Mouse (Mus musculus) cerebellum, adult 11-12 months (tissue): ENCODE data around the gene Itpr2.

ENCODE experiments used
- DNase-seq: peaks from one replicate; pipeline ENCODE4 v3.0.0; 2022

Itpr2 gene

DNA sequence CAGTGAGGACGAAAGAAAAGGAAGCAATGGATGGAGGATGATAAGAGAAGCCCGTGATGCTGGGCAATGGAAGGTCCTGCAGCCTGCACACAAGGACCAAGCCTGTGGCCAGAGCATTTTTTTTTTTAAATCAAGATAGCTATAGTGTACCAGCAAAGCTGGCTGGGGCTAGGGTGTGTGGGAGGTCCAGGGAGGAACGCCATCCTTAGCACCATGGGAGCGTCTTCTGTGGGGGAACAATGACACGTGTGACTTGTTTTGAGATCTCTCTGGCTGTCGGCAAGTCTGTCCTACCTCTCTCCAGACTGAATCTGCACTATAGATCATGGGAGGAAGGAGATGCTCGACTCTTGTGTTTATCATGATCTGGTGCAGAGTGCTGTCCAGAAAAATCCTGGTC lies 365.8 kb downstream of the Itpr2 start:
- no peak for DNase-seq

DNA sequence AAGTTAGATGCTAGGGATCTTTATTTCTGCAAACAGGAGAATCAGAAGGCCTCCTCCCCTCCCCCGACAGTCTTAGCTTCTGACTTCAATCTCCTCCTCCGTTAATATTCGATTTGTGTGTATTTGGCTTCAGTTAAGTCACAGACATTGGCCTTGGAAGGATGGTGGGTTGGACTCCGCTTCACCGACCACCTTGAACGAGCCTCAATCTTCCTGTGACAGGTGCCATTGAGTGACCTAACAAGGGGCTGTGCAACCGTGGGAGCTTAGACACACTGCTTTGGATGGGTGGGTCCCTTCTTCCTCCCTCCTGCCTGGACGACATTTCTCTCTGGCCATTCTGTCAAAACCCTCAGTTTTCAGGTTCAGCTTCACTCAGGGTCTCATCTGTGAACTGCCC lies 366.7 kb downstream of the Itpr2 start:
- DNase-seq: no peak

DNA sequence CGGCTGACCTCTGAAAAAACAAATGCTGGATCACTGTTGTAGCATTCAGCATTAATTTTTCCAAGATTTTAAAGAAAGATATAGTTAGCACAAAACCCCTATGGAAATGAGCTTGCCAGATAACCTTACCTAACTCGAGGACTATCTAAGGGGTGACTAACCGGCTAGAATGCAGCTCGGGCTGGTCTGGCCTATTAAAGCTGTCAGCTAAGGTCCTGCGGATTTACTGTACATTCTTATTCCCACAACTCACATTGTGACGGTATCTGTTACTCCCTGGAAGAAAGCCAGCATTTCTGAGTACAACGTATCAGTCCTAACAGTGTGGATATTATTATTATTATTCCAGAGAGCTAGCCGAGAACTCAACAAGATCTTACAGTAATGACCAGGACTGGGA lies 368.1 kb downstream of the Itpr2 start:
- no peak for DNase-seq

DNA sequence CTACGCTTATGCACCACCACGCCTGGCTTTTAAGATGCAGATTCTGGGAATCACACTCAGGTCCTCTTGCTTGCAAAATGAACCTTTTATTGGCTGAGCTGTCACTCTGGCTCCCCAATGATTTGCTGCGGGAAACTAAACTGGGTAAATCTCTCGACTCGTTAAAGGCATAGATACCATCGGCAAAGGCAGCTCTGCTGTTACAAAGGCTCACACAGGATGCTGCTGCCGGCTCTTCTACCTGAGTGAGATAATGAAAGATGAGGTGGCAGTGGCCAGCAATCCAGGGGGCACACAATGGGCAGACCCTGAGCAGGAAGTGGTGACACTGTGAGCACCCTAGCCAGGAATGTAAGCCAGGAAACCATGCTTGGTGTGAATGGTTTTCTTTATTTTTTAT lies 373.0 kb downstream of the Itpr2 start:
- no peak for DNase-seq

DNA sequence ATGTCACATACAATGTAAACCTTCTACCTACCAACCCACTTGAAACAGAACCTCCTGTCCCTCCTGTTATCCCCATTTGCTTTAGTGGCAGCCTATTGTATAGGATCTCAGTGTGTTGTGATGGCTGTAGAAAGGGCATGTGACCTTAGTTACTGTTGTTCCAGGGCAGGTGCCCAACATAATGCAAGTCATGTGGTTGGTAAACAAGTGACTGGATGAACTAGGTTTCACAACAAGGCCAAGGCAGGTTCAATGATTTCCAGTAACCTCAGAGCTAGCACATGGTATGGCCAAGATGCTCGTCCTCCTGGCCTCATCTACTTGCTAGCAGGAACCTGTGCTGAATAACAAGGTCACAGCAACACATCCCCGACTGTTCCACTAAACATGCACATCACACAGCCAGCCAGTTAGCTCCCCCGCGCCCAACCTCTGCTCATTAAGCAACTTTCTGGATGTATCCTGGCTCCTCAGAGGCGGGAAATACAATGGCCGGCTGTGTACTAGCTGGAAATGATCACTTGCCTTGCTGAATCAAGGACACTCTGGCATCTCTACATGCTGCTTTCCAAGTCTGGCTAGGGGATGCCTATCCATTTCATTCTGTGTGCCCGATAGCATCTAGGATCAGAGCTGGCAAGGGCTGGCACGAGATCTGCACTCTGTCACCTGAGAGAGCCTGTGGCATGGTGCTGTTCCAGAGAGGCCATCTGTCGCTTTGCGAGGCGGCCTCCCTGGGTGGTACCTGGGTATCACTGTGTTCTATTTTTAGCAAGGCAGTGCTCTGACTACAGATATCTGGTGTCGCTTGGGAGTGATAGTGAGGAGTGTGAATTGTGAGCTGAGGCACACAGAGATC lies 375.0 kb downstream of the Itpr2 start:
- DNase-seq: peak; percentile 94

DNA sequence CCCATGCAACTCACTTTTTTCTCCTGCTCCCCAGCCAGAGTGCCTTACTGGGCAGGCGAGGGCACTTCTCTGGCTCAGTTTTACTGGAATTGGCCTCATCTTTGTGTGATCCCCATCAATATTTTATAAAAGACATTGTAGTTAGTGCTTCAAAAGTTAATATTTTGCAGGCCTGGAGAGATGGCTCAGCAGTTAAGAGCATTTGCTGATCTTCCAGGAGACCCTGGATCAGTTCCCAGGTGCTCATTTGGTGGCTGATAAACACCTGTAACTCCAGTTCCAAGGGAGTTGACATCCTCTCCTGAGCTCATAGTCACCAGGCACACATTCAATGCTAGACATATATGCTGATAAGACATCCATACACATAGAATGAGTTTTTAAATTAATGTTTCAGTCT lies 376.4 kb downstream of the Itpr2 start:
- no peak for DNase-seq

DNA sequence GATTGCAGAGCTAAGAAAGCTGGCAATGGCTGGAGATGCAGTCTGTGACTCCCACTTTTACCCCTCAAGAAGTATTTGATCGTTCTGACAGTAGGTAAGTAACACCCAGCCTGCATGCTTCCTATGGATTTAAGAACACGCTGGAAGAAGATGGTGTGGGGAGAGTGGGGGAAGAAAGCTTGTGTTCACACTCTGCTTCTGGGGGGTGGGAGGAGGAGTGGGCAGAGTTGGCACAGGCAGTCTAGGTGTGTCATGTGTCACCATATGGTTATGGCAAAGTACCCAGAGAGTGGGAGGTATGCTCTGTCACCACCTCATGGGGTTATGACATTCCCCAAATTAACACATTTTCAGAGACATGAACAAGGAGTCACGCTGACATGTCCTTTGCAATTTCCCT lies 377.5 kb downstream of the Itpr2 start:
- no peak for DNase-seq

DNA sequence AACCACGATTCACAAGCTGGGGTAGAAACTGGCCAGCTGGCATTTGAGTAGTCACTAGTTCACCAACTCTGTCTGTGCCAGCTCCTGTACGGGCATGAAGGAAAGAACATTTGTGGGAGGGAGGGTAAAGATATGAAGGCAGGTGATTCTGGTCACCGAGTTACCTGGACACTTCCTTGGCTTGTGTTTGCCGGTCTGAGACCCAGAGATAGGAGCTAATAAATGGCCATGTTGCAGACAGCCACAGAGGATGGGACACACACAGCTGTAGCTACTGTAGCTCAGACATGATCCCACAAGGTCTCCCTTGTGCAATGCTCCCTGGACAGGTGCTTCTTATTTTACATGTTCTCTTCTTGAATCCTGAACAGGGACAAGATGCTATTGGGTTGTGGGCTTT lies 378.4 kb downstream of the Itpr2 start:
- no peak for DNase-seq

DNA sequence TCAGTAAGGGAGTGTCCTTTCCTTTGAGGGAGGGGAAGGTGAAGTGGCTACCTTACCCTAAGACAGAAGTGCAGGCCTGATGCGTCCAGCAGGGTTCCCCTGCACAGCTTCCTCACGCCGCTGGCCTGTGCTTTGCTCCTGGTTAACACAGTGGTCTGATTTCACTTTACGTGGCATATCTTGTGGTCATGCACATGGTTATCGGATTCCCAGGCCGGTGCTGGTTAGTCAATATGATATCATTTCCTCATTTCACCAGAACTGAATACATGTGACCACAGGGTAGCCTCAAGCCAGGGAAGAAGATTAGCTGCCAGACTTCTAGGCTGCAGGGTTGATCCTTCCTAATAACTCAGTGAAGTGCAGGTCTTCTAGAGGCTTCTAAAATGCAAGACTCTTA lies 381.9 kb downstream of the Itpr2 start:
- DNase-seq: no peak

DNA sequence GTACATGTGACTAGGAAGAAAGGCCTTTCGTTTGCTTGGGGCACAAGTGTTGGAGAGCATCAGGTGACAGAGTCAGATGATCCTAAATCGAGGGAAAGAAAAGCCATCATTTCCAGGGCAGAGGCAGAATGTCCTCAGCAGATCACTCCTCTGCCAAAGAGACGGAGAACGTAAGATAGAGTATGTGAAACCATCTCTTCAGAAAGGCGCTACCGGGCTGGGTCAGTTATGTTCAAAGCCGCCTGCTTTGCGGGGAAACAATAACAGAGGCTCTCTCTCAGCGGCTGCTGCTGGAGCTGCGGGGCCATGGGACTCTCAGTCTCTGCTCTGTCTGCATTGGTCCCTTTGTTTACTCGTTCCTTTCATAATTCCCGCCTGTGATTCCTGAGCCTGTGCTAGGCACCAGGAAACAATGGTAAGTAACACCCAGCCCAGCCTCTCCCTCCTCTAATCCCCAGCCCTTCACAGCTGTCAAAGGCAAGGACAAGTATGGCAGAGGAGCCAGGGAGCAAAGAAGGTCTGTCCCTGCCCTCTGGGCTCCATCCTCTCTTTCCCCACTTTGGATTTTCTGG lies 387.2 kb downstream of the Itpr2 start:
- DNase-seq: no peak

DNA sequence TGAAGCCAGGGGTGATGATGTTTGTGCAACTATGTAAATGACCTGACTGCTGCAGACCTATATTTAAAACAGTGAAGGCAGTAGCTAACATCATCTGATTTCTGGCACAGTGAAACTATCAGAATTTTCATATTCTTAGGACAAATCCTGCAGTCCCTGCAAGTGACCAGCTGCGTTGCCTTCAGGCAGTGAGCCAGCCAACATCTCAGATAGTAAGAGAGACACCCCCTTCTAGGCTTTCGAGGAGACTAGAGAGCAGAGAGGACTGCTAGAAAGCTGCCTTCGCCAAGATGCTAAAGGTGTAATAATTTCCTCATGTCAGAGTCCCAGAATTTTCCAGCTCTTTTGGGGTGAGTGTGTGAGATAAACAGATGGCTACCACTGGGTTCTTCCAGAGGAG lies 388.0 kb downstream of the Itpr2 start:
- DNase-seq: no peak

DNA sequence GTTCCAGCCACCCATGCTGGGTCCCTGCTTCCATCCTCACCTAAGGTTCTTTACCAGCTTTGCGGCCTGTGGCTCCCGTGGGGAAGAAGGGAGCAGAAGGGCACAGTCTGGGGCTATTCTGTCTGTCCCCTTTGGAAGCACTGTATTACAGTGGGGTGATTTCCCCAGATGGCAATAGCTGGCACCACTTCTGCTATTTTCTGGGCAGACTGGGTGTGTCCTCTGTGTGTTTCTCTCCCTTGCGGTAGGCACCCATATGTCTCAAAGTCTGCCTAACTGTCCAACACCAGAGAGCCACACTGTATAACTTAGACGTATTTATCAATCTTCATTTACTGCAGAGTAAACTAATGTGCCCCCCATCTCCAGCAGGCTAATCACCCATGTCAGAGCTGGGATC lies 388.9 kb downstream of the Itpr2 start:
- DNase-seq: no peak

DNA sequence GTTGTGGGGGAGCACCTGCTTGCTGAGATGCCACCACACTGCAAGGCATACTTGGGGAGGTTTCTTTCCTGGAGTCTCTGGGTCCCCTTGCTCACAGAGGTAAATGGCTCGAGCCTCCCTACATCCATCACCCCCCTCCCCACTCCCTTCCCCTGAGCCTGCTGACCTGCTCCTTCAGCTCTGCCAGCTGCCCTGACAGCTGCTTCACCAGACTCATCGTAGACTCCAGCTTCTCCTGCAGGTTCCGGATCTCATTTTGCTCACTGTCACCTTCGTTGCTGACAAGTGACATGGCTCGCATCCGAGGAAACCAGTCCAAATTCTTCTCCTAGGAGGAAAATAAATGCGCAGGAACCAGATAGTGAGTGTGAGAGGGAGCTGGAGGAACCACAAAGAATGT lies 389.8 kb downstream of the Itpr2 start:
- no peak for DNase-seq

DNA sequence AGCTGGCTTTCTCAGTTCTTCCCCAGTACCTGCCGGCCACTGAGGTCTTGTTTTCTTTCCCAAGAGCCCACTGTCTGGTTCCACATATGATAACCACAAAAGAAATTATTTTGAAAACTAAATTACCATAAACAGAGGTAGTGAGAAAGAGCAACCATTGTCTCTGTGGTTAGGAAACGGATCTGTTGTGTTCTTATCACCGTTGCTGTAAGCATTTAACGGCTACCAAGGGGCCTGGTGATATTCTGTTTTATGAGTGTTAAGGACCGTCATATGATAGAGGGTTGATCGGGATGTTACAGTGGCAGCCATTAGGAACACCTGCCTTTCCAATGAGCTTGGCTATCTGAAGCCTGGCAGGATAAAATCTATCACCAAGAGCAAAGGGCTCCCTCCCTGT lies 390.2 kb downstream of the Itpr2 start:
- no peak for DNase-seq

DNA sequence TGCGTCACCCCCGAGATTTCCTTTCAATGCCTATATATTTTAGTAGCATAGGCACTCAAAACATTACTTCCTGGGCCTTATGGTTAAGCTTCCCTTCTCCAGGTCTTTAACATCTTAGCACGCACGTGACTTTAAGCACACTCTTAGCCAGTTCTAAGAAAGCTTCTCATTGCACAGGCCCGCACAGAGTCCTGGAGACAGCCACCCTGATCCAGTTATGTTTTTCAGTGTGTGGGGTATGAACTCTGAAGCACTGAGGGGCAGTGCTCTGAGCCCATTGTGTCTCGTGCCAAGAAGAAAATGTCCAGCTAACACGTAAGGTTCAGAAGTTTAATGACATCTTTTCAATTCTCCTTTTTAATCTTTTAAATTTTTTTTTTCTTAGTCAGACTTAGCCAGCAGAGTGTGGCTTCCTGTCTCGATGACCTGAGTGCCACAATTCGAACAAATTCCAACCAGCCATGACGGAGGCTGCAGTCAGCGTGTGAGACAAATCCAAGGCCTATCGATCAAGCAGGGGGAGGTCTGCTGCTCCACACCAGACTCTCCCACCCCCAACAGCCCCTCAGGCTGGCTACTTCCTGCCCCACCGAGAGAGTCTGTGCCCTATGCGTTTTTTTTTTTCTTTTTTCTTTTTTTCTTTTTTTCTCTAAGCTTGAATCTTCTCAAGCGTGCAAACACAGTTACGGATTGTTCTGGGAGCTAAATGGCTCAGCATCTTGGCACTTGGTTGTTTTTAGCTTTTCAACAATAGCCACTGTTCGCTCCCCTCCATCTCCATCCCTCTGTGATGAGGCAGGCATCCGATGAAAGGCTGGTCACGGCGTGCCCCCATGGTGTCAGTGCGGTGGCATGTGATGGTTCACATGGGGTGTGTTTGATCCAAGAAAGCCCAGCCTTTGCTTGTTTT lies 390.9 kb downstream of the Itpr2 start:
- peak; percentile 31 for DNase-seq

DNA sequence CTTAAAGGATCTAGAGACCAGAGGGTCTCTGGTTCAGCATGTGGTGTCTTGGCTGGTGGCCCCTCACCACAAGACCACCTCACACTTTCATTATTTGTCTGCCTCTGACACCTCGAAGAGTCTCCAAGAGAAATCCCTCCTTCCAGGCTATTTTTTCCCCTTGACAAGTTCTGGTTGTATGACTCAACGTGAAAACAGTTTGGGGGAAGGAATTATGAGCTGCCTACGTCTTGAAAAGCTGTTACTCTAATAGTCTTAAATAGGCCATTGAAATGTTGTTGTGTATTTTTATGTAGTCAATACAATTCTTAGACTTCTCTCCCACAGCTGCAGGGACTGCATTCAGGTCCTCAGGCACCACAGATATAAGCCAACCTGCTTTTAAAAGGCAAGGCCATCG lies 391.6 kb downstream of the Itpr2 start:
- no peak for DNase-seq

DNA sequence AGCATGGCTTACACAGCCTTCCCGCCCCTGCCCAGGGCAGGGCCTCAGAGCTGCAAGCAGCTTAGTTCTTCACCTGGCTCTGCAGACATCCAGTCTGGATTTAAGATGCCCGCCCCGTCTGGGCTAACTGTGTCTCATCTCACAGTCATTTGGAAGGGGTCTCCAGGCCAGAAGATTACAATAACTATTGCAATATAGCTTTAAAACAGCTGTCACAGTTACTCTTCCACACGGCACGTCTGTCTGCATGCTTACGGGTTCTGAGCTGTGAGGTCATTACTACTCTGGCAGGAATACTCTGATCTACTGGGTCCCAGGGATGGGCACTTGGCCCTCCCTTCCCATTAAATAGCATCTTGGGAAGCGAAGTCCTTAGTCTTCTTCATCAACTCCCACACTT lies 393.3 kb downstream of the Itpr2 start:
- no peak for DNase-seq

DNA sequence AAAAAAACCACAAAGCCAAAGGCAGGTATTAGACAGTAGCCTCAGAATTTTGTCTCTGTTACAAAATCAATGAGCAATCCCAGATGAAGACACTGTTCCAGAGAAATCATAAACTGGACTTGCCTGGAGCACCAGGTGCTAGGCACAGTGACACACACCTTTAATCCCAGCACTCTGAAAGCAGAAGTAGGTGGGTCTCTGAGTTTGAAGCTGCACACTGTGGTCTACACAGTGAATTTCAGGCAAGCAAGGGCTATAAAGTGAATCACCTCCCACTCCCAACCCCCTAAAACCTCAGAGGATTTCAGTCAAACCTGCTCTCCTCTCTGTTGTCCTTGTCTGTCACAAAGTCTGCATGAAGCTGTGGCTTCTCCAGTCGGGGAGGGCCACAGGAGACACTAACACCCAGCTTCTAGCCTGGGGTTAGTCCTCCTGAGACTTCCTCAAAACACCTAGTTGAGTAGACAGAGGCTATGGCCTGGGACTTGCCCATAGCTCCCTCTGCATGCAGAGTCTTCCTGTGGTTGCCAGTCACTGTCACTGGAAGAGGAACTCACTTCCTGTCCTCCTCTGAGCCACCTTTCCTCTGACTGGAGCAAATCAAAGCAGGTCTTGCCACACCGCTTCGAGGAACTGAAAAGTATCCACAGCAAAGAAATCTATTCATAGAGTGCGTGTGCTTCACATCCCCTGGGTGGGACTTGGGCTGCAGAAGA lies 394.7 kb downstream of the Itpr2 start:
- no peak for DNase-seq

DNA sequence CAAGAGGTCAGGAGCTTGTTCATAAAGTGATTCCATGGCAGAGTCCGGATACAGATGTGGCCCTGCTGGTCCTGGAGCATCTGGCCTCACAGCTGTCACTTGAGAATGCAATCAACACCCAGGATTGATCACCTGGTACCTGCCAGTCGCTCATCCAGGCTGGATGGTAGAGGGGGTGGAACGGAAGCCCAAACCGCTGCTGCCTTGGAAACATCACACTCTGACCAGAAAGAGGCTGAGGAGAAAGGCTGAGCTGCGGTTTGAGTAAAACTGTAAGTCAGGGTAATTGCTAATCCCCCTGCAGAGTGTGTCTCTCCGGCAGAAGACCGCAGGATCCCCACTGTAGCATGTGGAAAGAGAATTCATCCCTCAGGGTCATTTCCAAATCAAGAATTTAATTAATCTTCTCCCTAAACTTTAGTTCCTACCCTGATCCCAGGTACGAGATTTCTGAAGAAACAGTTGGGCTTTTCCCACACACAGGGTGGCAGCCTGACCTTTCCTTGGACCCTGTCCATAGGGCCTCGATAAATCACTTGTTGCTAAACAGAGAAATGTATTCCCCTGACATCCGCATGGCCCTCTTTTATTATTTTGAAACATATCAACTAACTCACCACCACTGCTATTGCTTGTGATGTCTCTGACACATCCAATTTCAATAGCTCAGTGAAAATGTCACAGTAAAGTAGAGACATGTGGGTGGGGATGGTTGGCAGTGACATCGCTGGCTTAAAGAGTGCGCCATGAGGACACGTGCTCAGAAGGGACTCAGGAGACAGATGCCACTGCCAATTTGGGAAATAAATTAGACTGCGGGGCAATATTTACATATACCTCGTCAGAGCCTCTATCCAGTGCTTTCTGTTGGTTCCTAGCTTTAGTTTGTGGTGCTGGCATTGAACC lies 418.7 kb downstream of the Itpr2 start:
- no peak for DNase-seq

DNA sequence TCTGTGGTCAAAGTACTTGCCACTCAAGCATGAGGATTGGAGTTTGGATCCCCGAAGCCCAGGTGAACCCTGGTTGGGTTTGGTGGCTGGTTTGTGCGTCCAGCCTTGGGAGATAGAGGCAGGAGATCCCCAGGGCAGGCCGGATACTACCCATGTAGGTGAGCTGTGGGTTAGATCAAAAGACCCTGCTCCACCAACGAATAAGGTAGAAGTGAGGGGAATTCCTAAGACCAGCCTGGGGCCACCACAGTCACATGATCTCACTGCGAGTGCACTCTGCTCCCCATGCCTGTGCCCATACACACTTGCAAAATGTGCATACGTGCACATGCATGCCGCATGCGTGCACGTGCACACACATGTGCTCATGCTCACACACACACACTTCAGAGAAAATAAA lies 419.5 kb downstream of the Itpr2 start:
- no peak for DNase-seq

DNA sequence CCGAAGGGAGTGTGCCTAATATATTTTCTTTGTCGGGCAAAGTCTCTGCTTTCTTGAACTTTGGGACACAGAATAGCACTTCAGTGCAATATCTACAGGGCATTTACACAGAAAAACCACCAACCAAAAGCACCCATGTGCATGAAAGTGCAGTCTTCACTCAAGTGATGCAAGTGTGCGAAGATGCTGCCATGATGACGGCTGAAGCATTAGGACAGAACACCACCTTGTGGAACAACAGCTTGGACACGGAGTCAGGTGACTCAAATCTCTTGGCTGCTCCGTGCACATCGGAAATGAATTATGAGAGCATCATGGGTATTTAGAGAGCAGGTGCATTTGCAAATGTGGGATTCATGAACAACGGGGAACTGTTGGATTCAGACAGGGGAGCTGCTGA lies 420.4 kb downstream of the Itpr2 start:
- DNase-seq: no peak
